ENCODE assay signal across 21 mouse cellular contexts in the genomic region with DNA sequence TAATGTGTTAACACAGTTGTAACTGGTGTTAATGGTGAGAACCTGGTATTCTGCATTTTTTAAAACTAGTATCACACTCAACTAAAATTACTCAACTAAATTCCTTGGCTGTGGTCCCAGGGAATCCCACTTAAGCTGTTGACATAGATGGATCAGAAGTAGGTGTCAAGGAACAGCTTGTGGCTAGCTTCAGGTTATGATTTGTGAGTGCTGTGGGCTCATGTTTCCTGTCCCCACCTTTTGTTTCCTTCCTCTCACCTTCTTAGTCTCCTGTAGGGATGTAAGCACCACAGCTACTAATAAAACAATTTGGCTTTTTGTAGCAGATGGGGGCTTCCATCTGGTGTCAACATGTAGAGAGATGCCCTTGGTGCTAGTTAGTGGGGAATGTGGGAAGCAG.
DNase-seq lines count a peak whose midpoint lies in the region; ATAC-seq and TF ChIP-seq lines count a peak whose summit lies in the region.
"Had no signal": no experiment of that assay in that cellular context is flagged by ENCODE, and none has a peak within 500 bp of the region (broad histone marks: within the 10 kb centered on the region; RNA-seq: fewer than 3 reads in every experiment).

No protein-coding gene starts in this region.

- peaks cover 48% of the 10 kb centered on the region for H3K4me1 ChIP-seq in midbrain, embryonic 10.5 days
- peaks cover 15% of the 10 kb centered on the region for H3K4me1 ChIP-seq in midbrain, embryonic 14.5 days (ENCODE audit: control insufficient read depth, insufficient read depth, low read length)
- peaks cover 43% of the 10 kb centered on the region for H3K4me1 ChIP-seq in forebrain, embryonic 14.5 days (ENCODE audit: control insufficient read depth, insufficient read depth, low read length)
- peaks cover 33% of the 10 kb centered on the region for H3K4me1 ChIP-seq in hindbrain, embryonic 14.5 days (replicated peaks; ENCODE audit: control insufficient read depth, insufficient read depth, low read length)
- H3K4me1 ChIP-seq: embryonic facial prominence, embryonic 13.5 days; limb, embryonic 13.5 days; liver, embryonic 15.5 days had no signal

- H3K27me3 ChIP-seq in midbrain, embryonic 10.5 days (ENCODE audit: low read depth, poor library complexity, severe bottlenecking): no peaks in the 10 kb centered on the region
- H3K27me3 ChIP-seq in midbrain, embryonic 14.5 days (ENCODE audit: control insufficient read depth, insufficient read depth, low read length): no peaks in the 10 kb centered on the region
- H3K27me3 ChIP-seq in forebrain, embryonic 14.5 days (replicated peaks; ENCODE audit: control insufficient read depth, insufficient read depth, low read length): no peaks in the 10 kb centered on the region
- no peaks in the 10 kb centered on the region for H3K27me3 ChIP-seq in hindbrain, embryonic 14.5 days (ENCODE audit: control insufficient read depth, insufficient read depth, low read length)
- H3K27me3 ChIP-seq: embryonic facial prominence, embryonic 13.5 days; limb, embryonic 13.5 days; liver, embryonic 15.5 days had no signal

- intact Hi-C loops in heart, postnatal 14 days (cut with DNase I): no loop called here

- no peak overlapping the region for H3K4me2 ChIP-seq in midbrain, embryonic 14.5 days (ENCODE audit: low read length)
- no peak overlapping the region for H3K4me2 ChIP-seq in forebrain, embryonic 14.5 days (ENCODE audit: low read length)
- no peak overlapping the region for H3K4me2 ChIP-seq in hindbrain, embryonic 14.5 days (replicated peaks)
- H3K4me2 ChIP-seq: embryonic facial prominence, embryonic 13.5 days; heart, embryonic 11.5 days; limb, embryonic 13.5 days; liver, embryonic 15.5 days had no signal

- no peaks in the 10 kb centered on the region for H3K9me3 ChIP-seq in midbrain, embryonic 10.5 days (replicated peaks)
- no peaks in the 10 kb centered on the region for H3K9me3 ChIP-seq in midbrain, embryonic 14.5 days (ENCODE audit: control insufficient read depth, low read length)
- no peaks in the 10 kb centered on the region for H3K9me3 ChIP-seq in forebrain, embryonic 14.5 days (replicated peaks; ENCODE audit: control insufficient read depth, low read length)
- H3K9me3 ChIP-seq in hindbrain, embryonic 14.5 days (ENCODE audit: control insufficient read depth, low read length): no peaks in the 10 kb centered on the region
- H3K9me3 ChIP-seq: embryonic facial prominence, embryonic 13.5 days; G1E; limb, embryonic 13.5 days; liver, embryonic 15.5 days had no signal

- H3K4me3 ChIP-seq in midbrain, embryonic 10.5 days: no peak overlapping the region
- H3K4me3 ChIP-seq in midbrain, embryonic 14.5 days (replicated peaks; ENCODE audit: low read depth, low read length): no peak overlapping the region
- no peak overlapping the region for H3K4me3 ChIP-seq in forebrain, embryonic 14.5 days (ENCODE audit: low read depth, low read length)
- no peak overlapping the region for H3K4me3 ChIP-seq in hindbrain, embryonic 14.5 days (replicated peaks; ENCODE audit: low read length)
- H3K4me3 ChIP-seq: embryonic facial prominence, embryonic 13.5 days; limb, embryonic 13.5 days; liver, embryonic 15.5 days had no signal

- H3K9ac ChIP-seq in midbrain, embryonic 14.5 days (replicated peaks; ENCODE audit: low read length): no peak overlapping the region
- H3K9ac ChIP-seq in forebrain, embryonic 14.5 days (ENCODE audit: low read length): no peak overlapping the region
- no peak overlapping the region for H3K9ac ChIP-seq in hindbrain, embryonic 14.5 days
- H3K9ac ChIP-seq: embryonic facial prominence, embryonic 13.5 days; limb, embryonic 13.5 days; liver, embryonic 15.5 days had no signal

- DNase-seq in midbrain, embryonic 10.5 days (ENCODE audit: low spot score): no peak
- no peak for DNase-seq in midbrain, embryonic 14.5 days
- DNase-seq in brain, embryonic 14.5 days (ENCODE audit: low read depth): peak; percentile 91
- peak; percentile 76 for DNase-seq in forebrain, embryonic 14.5 days (ENCODE audit: low spot score)
- DNase-seq in hindbrain, embryonic 14.5 days (ENCODE audit: low spot score): no peak
- no peak for DNase-seq in urinary bladder, postnatal 25 days (ENCODE audit: low spot score)
- DNase-seq in heart, postnatal 14 days: no peak
- no peak for DNase-seq in urinary bladder, postnatal 36 days (ENCODE audit: low spot score in 2 of 2)
- DNase-seq: adrenal gland, postnatal 10 days; cerebellum, adult 9-11 months; gastrocnemius, postnatal 36 days; heart, postnatal 4 days; kidney, adult 11 months; kidney, postnatal 36 days; lung, postnatal 14 days; thymus, postnatal 14 days had no signal

- peak overlapping the region; percentile 78 for H3K27ac ChIP-seq in midbrain, embryonic 10.5 days (replicated peaks)
- no peak overlapping the region; the same call in 1 of the 2 replicates for H3K27ac ChIP-seq in midbrain, embryonic 14.5 days (replicated peaks; ENCODE audit: low read depth, low read length)
- H3K27ac ChIP-seq in forebrain, embryonic 14.5 days (ENCODE audit: low read depth, low read length): peak overlapping the region; percentile 83
- peak overlapping the region; percentile 75 for H3K27ac ChIP-seq in hindbrain, embryonic 14.5 days
- H3K27ac ChIP-seq: embryonic facial prominence, embryonic 13.5 days; limb, embryonic 13.5 days; liver, embryonic 15.5 days had no signal

- H3K36me3 ChIP-seq in midbrain, embryonic 10.5 days: no peaks in the 10 kb centered on the region
- no peaks in the 10 kb centered on the region for H3K36me3 ChIP-seq in midbrain, embryonic 14.5 days (ENCODE audit: control insufficient read depth, insufficient read depth, low read length)
- no peaks in the 10 kb centered on the region for H3K36me3 ChIP-seq in forebrain, embryonic 14.5 days (ENCODE audit: control insufficient read depth, insufficient read depth, low read length)
- no peaks in the 10 kb centered on the region for H3K36me3 ChIP-seq in hindbrain, embryonic 14.5 days (replicated peaks; ENCODE audit: control insufficient read depth, insufficient read depth)
- H3K36me3 ChIP-seq: embryonic facial prominence, embryonic 13.5 days; G1E; limb, embryonic 13.5 days; liver, embryonic 15.5 days had no signal

- TF ChIP-seq POLR2A in brain, embryonic 14.5 days (IDR thresholded peaks at IDR 0.05; ENCODE audit: borderline replicate concordance, extremely low read depth, insufficient read depth, insufficient read length, poor library complexity, severe bottlenecking): no peak

- no peak for ATAC-seq in midbrain, embryonic 14.5 days (ENCODE audit: low FRiP score, low TSS enrichment)
- ATAC-seq in forebrain, embryonic 14.5 days: peak; percentile 11
- ATAC-seq in hindbrain, embryonic 14.5 days (ENCODE audit: low FRiP score): no peak

- TF ChIP-seq CTCF in brain, embryonic 14.5 days (IDR thresholded peaks at IDR 0.05; ENCODE audit: borderline replicate concordance, extremely low read depth, insufficient read depth, insufficient read length): no peak

Comparison
In these comparisons a context has a peak if more than half of its experiments do, and no peak if none do; other contexts are left out.
1. DNase-seq: peak in brain, embryonic 14.5 days (single experiment) and forebrain, embryonic 14.5 days (single experiment); none in midbrain, embryonic 10.5 days (single experiment), midbrain, embryonic 14.5 days (single experiment), hindbrain, embryonic 14.5 days (single experiment), urinary bladder, postnatal 25 days (single experiment), heart, postnatal 14 days (0 of 2) and urinary bladder, postnatal 36 days (0 of 2).